Comparison of ENCODE assay signal across 20 mouse cellular contexts in the genomic region with DNA sequence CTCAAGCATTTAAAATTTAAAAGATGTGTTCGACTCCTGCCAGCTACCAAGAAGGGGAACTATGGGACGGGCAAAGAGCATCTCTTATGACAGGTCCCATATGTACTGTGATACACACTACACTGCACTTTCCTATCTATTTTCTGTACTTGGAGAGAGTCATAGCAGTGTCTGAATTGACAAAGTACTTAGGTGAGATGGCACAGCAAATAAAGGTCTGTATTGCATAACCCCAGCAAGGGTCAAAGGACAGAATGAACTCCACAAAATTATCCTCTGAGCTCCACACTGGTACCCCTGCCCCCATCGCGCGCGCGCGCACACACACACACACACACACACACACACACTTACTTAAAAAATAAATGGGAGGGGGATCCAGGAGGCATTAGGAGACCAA. TPM values are rescaled to one million over a fixed set of nuclear protein-coding genes. Genes with fewer than 3 reads are reported as not detected.
A peak's percentile ranks its signal among the peaks of the same experiment; 100 is the strongest.
DNase-seq lines count a peak whose midpoint lies in the region; ATAC-seq and TF ChIP-seq lines count a peak whose summit lies in the region.
"Had no signal": no experiment of that assay in that cellular context is flagged by ENCODE, and none has a peak within 500 bp of the region (broad histone marks: within the 10 kb centered on the region; RNA-seq: fewer than 3 reads in every experiment).

No protein-coding gene starts in this region.

- H3K9ac ChIP-seq in liver, embryonic 11.5 days (ENCODE audit: low read depth, low read length), result no peak overlapping the region
- H3K9ac ChIP-seq in liver, embryonic 16.5 days (ENCODE audit: low read depth, low read length), result no peak overlapping the region
- H3K9ac ChIP-seq: embryonic facial prominence, embryonic 12.5 days; forebrain, embryonic 13.5 days; forebrain, embryonic 15.5 days had no signal

- H3K27ac ChIP-seq in liver, embryonic 11.5 days (ENCODE audit: low read depth, low read length), result no peak overlapping the region
- no peak overlapping the region for H3K27ac ChIP-seq in testis, adult 2 months (ENCODE audit: control insufficient read depth, insufficient read depth, low read depth, low read length)
- H3K27ac ChIP-seq in liver, embryonic 16.5 days (ENCODE audit: low read length), result peak overlapping the region; percentile 30; the same call in 1 of the 2 replicates
- H3K27ac ChIP-seq: embryonic facial prominence, embryonic 10.5 days; embryonic facial prominence, embryonic 12.5 days; forebrain, embryonic 13.5 days; forebrain, embryonic 15.5 days had no signal

- TF ChIP-seq CTCF in testis, adult 2 months (IDR thresholded peaks at IDR 0.05; ENCODE audit: control insufficient read depth, insufficient read depth, insufficient replicate concordance, low read depth, low read length), result no peak

- H3K27me3 ChIP-seq in liver, embryonic 11.5 days (replicated peaks; ENCODE audit: control insufficient read depth, insufficient read depth, low read length), result no peaks in the 10 kb centered on the region
- no peaks in the 10 kb centered on the region for H3K27me3 ChIP-seq in testis, adult 2 months (ENCODE audit: control insufficient read depth, insufficient read depth, low read length)
- H3K27me3 ChIP-seq in liver, embryonic 16.5 days (ENCODE audit: control insufficient read depth, insufficient read depth, low read depth, low read length), result no peaks in the 10 kb centered on the region
- H3K27me3 ChIP-seq: embryonic facial prominence, embryonic 12.5 days; forebrain, embryonic 13.5 days; forebrain, embryonic 15.5 days had no signal

- H3K4me1 ChIP-seq in liver, embryonic 11.5 days (replicated peaks; ENCODE audit: control insufficient read depth, insufficient read depth, low read length), result peaks cover 6% of the 10 kb centered on the region
- no peaks in the 10 kb centered on the region for H3K4me1 ChIP-seq in testis, adult 2 months (ENCODE audit: control insufficient read depth, insufficient read depth, low read length)
- peaks cover 5% of the 10 kb centered on the region for H3K4me1 ChIP-seq in liver, embryonic 16.5 days (ENCODE audit: control insufficient read depth, low read depth, low read length)

- peaks cover 30% of the 10 kb centered on the region for H3K36me3 ChIP-seq in liver, embryonic 11.5 days (ENCODE audit: control insufficient read depth, insufficient read depth, low read length)
- H3K36me3 ChIP-seq in testis, adult 2 months (ENCODE audit: control insufficient read depth, insufficient read depth, low read length), result no peaks in the 10 kb centered on the region; the same call in 1 of the 2 replicates
- peaks cover 29% of the 10 kb centered on the region for H3K36me3 ChIP-seq in liver, embryonic 16.5 days (ENCODE audit: control insufficient read depth, insufficient read depth)

- H3K4me3 ChIP-seq in liver, embryonic 11.5 days (ENCODE audit: low read depth, low read length), result no peak overlapping the region
- peak overlapping the region; percentile 21; the same call in 1 of the 2 replicates for H3K4me3 ChIP-seq in testis, adult 2 months (ENCODE audit: control insufficient read depth, low read depth, low read length)
- no peak overlapping the region for H3K4me3 ChIP-seq in liver, embryonic 16.5 days (ENCODE audit: low read depth, low read length)
- H3K4me3 ChIP-seq: embryonic facial prominence, embryonic 10.5 days; embryonic facial prominence, embryonic 12.5 days; forebrain, embryonic 13.5 days; forebrain, embryonic 15.5 days had no signal

- WGBS in liver, embryonic 11.5 days, result 92% methylated on average over 8 of the region's 8 CpGs
- WGBS in liver, embryonic 16.5 days (ENCODE audit: insufficient replicate concordance), result 77% methylated on average over 8 of the region's 8 CpGs

- ATAC-seq in liver, embryonic 11.5 days (replicated peaks; ENCODE audit: low FRiP score), result no peak
- ATAC-seq in liver, embryonic 16.5 days (ENCODE audit: low read depth), result peak; percentile 28
- ATAC-seq: forebrain, embryonic 13.5 days; forebrain, embryonic 15.5 days had no signal

- no peak overlapping the region for H3K4me2 ChIP-seq in liver, embryonic 11.5 days
- H3K4me2 ChIP-seq in liver, embryonic 16.5 days (ENCODE audit: low read depth, low read length), result no peak overlapping the region
- H3K4me2 ChIP-seq: embryonic facial prominence, embryonic 12.5 days; forebrain, embryonic 13.5 days; forebrain, embryonic 15.5 days had no signal

- no peak for TF ChIP-seq POLR2A in testis, adult 2 months (IDR thresholded peaks at IDR 0.05; ENCODE audit: control insufficient read depth, low read depth, low read length)

- peak; percentile 21 for DNase-seq in liver
- no peak for DNase-seq in liver, embryonic 11.5 days (ENCODE audit: low spot score)
- DNase-seq in testis, postnatal 14 days (ENCODE audit: low spot score), result no peak
- DNase-seq in yolk sac, embryonic 10.5 days (ENCODE audit: low spot score), result peak; percentile 44
- no peak for DNase-seq in right cerebral cortex, postnatal 36 days (ENCODE audit: low spot score in 2 of 2)
- no peak for DNase-seq in heart, postnatal 4 days
- DNase-seq: adrenal gland, adult 2 months; adrenal gland, postnatal 10 days; adrenal gland, postnatal 25 days; cerebellum, adult 11-12 months; cerebellum, adult 2 months; cerebellum, adult 9-10 months; cerebellum, postnatal 10 days; cerebellum, postnatal 25 days had no signal

- H3K9me3 ChIP-seq in liver, embryonic 11.5 days (ENCODE audit: control insufficient read depth, low read length), result no peaks in the 10 kb centered on the region
- no peaks in the 10 kb centered on the region for H3K9me3 ChIP-seq in liver, embryonic 16.5 days (replicated peaks; ENCODE audit: control insufficient read depth, low read length)
- H3K9me3 ChIP-seq: embryonic facial prominence, embryonic 10.5 days; embryonic facial prominence, embryonic 12.5 days; forebrain, embryonic 13.5 days; forebrain, embryonic 15.5 days had no signal

RNA-seq across cellular contexts. Expression of a gene that starts 4.0 kb away (rescaled TPM):
- 104 and 105 TPM in 2 replicates for polyA plus RNA-seq in liver, embryonic 11.5 days (2014; fragmentation: Nextera tagmentation; extraction: Ambion mirVana)
- polyA plus RNA-seq in testis, adult 2 months (2012; rRNA removed), result 49.6 and 56.3 TPM in 2 replicates
- 32.5 and 32.8 TPM in 2 replicates for polyA plus RNA-seq in liver, embryonic 16.5 days (2015; fragmentation: Nextera tagmentation; extraction: Ambion mirVana)
- 10 to 100 TPM; 59.3 to 59.6 TPM for total RNA-seq in heart, postnatal 4 days (2021)

RNA-seq across cellular contexts. Expression of a gene that starts 51.0 kb away (rescaled TPM):
- polyA plus RNA-seq in liver, embryonic 11.5 days (2014; fragmentation: Nextera tagmentation; extraction: Ambion mirVana), result 34.7 and 41.6 TPM in 2 replicates
- polyA plus RNA-seq in testis, adult 2 months (2012; rRNA removed), result 5.9 and 8.6 TPM in 2 replicates
- 6.5 and 6.6 TPM in 2 replicates for polyA plus RNA-seq in liver, embryonic 16.5 days (2015; fragmentation: Nextera tagmentation; extraction: Ambion mirVana)
- total RNA-seq in heart, postnatal 4 days (2021), result 10 to 100 TPM; 42.6 to 43.5 TPM

Comparison
In these comparisons a context has a peak if more than half of its experiments do, and no peak if none do; other contexts are left out.
1. DNase-seq: peak in liver (single experiment) and yolk sac, embryonic 10.5 days (single experiment); none in liver, embryonic 11.5 days (single experiment), testis, postnatal 14 days (single experiment), right cerebral cortex, postnatal 36 days (0 of 2) and heart, postnatal 4 days (single experiment).